Mouse (Mus musculus) testis, postnatal 10 days (tissue): Measurements from ENCODE around the gene Hadhb.

Source experiments
- DNase-seq: peaks from one replicate; pipeline ENCODE4 v3.0.0; 2021; ENCODE audit warnings: low spot score

Gene Hadhb

GRCm38 (mm10) chr5:30154474-30155394 is at the start of gene Hadhb, which contains the start of gene Hadha:
Gene Hadhb (plus strand): TSS chr5:30155248.
Gene Hadha (minus strand): TSS chr5:30155162.
- peak; percentile 97 for DNase-seq

DNA sequence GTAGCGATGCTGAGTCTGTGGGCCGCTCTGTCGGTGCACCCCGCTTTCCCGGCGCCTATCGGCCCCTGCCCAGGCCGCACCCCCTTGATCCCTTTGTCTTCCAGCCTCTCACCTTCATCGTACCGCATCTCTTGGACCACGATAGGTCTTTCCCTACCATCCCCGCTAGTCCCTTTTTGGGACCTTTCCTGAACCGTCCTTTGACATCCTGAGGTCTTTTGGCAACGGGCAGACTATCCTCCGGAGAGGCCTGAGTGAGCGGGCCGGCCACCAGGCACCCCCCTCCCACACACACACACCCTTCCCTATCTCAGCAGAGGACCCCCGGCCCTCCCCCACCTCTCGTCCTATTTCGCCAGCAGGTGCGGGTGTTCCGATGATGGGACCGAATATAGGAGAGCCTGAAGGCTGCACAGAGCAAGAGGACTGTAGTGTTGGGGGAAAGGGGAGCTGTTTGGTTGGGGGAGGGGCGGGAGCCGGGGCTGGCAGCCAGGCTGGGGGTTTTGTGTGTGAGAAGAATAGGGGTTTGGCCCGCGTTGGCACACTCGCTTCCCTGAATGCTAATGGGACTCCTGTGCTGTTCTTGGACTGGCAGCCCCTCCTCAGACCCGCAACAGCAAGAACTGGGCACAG is 49.3 kb upstream of the Hadhb start, which contains the start of gene 3110082J24Rik:
TSS of gene 3110082J24Rik (minus strand) at position 419 of the 633 bp plus-strand sequence.
- peak; percentile 41 for DNase-seq

GRCm38 (mm10) chr5:30106756-30107155 is 48.3 kb upstream of the Hadhb start:
- peak; percentile 37 for DNase-seq

GRCm38 (mm10) chr5:30107186-30107585 is 47.9 kb upstream of the Hadhb start:
- DNase-seq, result peak; percentile 41

GRCm38 (mm10) chr5:30107611-30108041 is 47.4 kb upstream of the Hadhb start:
- peak; percentile 32 for DNase-seq

DNA sequence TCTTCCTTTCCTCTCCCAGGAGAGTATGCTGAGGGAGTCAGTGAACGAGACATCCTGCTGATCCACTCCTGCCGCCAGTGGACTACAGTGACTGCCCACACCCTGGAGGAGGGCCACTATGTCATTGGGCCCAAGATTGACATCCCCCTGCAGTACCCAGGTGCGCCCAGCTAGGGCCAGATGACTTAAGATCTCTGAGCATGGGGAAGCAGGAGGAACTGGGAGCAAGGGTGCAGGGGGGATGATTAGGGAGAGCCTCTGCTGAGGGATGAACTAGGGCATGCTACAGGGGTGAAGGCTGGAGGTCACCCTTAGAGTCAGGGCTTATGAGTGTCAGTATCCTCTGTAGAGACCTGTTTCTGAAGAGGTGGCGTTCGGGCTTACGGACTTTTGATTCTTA is 46.8 kb upstream of the Hadhb start:
- peak; percentile 33 for DNase-seq

GRCm38 (mm10) chr5:30109899-30110298 is 45.1 kb upstream of the Hadhb start:
- DNase-seq, result no peak

- no peak for DNase-seq
Measured at GRCm38 (mm10) chr5:30110371-30111060, 44.5 kb upstream of the Hadhb start.

DNA sequence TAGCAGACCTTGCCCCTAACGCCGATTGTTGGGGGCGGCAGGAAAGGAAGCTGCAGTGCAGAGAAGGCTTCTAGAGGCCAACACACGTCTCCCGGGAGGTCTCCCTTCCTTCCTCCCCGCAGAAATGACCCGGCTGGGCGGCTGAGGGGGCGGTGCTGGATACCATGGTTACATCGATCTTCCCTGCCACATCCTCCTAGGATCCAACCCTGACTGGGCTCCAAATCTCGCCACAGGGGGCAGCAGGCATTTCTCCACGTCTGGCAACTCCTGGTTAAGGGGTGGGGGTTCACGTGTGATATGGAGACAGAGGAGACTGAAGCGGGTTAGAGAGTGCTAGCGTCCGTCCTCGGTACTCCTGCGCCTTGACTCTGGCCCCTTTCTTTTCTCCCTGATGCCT is 43.9 kb upstream of the Hadhb start:
- peak; percentile 64 for DNase-seq

- no peak for DNase-seq
Measured at GRCm38 (mm10) chr5:30111771-30112170, 43.3 kb upstream of the Hadhb start.

- DNase-seq, result no peak
Measured at GRCm38 (mm10) chr5:30112533-30113068, 42.4 kb upstream of the Hadhb start.

GRCm38 (mm10) chr5:30113881-30114760 is 40.9 kb upstream of the Hadhb start:
- peak; percentile 80 for DNase-seq

DNA sequence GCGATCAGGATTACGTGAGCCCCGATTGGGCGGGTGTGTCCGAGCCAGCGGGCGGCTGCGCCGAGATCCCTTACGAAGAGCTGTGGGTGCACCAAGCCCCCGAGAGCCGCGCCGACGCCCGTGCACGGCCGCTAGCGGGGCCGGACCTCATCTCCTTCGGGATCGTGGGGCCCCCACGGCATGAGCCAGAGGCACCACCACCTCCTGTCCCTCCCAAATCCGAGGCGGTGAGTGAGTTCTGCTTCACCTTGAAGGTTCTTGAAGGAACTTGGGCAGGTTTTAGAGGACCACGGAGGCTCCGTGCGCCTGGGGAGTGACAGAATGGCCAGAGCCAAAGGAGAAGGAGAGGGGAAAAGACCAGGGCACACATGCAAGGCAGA is 40.3 kb upstream of the Hadhb start:
- no peak for DNase-seq

GRCm38 (mm10) chr5:30115718-30116117 is 39.3 kb upstream of the Hadhb start:
- DNase-seq, result no peak

DNA sequence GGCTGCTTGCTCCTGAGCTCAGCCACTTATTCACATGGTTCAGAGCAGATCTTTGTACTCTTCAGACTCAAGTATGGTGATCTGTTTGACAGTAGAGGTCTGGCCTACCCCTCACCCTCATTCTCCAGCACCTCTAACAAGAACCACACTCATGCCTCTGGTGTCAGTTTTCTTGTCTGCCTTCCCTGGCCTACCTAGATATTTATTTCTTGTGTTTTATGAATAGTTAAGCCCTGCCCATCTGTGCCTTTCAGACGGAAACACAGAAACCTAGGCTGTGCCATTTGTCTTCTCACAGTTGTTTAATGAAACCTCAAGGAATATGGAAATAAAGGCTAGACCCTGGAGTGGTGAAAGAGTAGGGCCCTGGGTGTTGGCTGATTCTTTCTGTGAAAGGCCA is 37.0 kb upstream of the Hadhb start:
- no peak for DNase-seq

- DNase-seq, result no peak
Measured at GRCm38 (mm10) chr5:30119163-30119562, 35.9 kb upstream of the Hadhb start.

GRCm38 (mm10) chr5:30120106-30120505 is 34.9 kb upstream of the Hadhb start:
- no peak for DNase-seq

DNA sequence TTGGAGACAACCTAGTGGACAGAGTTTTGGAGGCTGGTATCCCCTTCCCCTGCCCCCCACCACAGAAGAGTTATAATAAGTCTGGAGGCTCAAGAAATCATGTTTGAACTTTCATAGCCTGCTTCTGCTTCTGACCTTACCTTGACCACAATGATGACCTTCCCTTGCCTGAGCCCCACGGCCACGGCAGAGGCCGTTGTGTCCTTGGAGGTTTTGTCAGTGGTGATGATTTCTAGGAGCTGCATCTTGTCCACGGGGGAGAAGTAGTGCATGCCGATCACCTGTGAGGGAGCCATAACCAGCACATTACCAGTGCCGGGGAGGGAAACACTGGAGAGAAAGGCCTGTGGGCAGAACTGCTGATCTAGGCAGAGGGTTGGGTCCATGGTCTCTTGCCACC is 32.6 kb upstream of the Hadhb start:
- no peak for DNase-seq

DNA sequence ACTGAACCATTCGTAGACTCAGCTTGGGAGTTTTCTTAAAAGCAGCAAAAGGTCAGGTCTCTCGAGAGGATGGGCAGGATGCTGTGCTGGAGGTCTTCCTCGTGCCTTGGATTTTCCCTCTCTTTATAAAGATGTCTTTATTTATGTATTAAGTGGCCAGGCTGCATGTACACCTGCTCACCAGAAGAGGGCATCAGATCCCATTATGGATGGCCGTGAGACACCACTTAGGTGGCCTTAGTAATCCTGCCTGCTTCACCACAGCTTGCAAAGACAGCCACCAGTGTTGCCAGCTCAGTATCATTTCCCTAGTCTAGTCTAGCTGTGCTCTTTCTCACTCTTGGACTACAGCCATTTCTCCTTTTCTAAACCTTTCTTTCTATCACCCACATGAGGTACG is 29.5 kb upstream of the Hadhb start:
- no peak for DNase-seq

DNA sequence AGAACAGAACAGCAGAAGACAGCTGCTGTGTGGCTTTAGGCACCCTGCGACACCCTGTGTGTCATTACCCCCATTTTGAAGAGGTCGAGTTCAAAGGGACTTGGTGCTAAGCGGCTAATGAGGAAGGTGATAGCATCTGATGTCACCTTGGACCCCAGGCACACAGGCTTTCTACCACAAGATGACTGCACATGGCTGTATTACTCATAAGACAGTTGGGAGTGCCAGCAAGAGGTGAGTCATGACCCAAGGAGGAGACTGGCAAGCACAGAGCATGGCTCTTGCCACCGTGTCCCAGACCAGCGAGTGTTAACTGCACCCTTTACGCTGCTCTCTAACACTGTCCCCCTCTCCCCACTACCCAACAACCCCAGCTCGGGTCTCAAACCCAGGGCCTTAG is 28.3 kb upstream of the Hadhb start:
- no peak for DNase-seq

DNA sequence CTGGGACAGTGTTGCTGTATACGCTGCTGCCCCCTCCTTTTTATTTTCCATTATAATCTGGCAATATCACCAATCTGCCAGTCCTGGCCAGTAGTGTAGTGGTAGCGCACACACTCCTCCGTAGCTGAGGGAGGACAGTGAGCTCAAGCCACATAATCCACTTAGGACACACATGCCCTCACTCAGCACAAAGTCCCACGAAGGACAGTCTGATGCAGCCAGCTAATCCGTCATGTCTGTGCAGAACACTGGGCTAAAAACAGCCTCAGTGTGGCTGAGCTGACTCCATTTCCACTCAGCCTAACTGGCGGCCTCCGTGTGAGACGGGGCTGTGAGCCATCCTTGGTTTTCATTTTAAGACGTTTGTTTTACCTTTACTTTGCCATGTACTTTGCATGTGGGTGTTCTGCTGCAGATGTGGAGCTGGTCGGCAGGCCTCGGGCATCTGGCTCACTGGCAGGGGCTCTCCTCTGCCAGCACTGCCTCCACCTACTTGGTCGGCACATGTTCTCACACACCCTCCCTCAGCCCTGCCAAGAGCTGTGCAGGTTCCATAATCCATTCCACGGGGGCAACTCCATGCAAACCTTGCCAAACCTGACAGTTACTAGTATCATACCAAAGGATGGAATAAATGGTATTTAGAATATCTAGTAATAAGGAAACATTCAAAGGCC is 27.0 kb upstream of the Hadhb start:
- DNase-seq, result peak; percentile 32
